18 mouse cellular contexts compared by ENCODE assay signal in genomic region chrX:59080427-59080826, GRCm38 (mm10).
A peak's percentile ranks its signal among the peaks of the same experiment; 100 is the strongest.
DNase-seq lines count a peak whose midpoint lies in the region; ATAC-seq and TF ChIP-seq lines count a peak whose summit lies in the region.
"Had no signal": no experiment of that assay in that cellular context is flagged by ENCODE, and none has a peak within 500 bp of the region (broad histone marks: within the 10 kb centered on the region; RNA-seq: fewer than 3 reads in every experiment).

No protein-coding gene starts in this region.

- H3K27me3 ChIP-seq in forebrain, embryonic 14.5 days (replicated peaks; ENCODE audit: control insufficient read depth, insufficient read depth, low read length): no peaks in the 10 kb centered on the region
- no peaks in the 10 kb centered on the region for H3K27me3 ChIP-seq in forebrain, embryonic 11.5 days (ENCODE audit: control insufficient read depth, insufficient read depth, low read length)
- no peaks in the 10 kb centered on the region for H3K27me3 ChIP-seq in midbrain, embryonic 10.5 days (ENCODE audit: low read depth, poor library complexity, severe bottlenecking)
- no peaks in the 10 kb centered on the region for H3K27me3 ChIP-seq in midbrain, embryonic 14.5 days (ENCODE audit: control insufficient read depth, insufficient read depth, low read length)
- H3K27me3 ChIP-seq in midbrain, embryonic 12.5 days: no peaks in the 10 kb centered on the region
- no peaks in the 10 kb centered on the region for H3K27me3 ChIP-seq in midbrain, postnatal 0 days (ENCODE audit: insufficient read depth, low read length)
- H3K27me3 ChIP-seq in kidney, embryonic 14.5 days (ENCODE audit: control insufficient read depth, insufficient read depth, low read length): no peaks in the 10 kb centered on the region
- H3K27me3 ChIP-seq: embryonic facial prominence, embryonic 12.5 days had no signal

- no peak for TF ChIP-seq CTCF in midbrain, postnatal 0 days (IDR thresholded peaks at IDR 0.05)

- H3K9me3 ChIP-seq in forebrain, embryonic 14.5 days (replicated peaks; ENCODE audit: control insufficient read depth, low read length): no peaks in the 10 kb centered on the region
- H3K9me3 ChIP-seq in forebrain, embryonic 11.5 days (ENCODE audit: control insufficient read depth, low read length): no peaks in the 10 kb centered on the region
- no peaks in the 10 kb centered on the region for H3K9me3 ChIP-seq in midbrain, embryonic 10.5 days (replicated peaks)
- no peaks in the 10 kb centered on the region for H3K9me3 ChIP-seq in midbrain, embryonic 14.5 days (ENCODE audit: control insufficient read depth, low read length)
- no peaks in the 10 kb centered on the region for H3K9me3 ChIP-seq in midbrain, embryonic 12.5 days
- H3K9me3 ChIP-seq in midbrain, postnatal 0 days (ENCODE audit: low read length): no peaks in the 10 kb centered on the region
- no peaks in the 10 kb centered on the region for H3K9me3 ChIP-seq in kidney, embryonic 14.5 days (ENCODE audit: control insufficient read depth, low read length)
- H3K9me3 ChIP-seq: embryonic facial prominence, embryonic 10.5 days; embryonic facial prominence, embryonic 12.5 days had no signal

- H3K27ac ChIP-seq in forebrain, embryonic 14.5 days (ENCODE audit: low read depth, low read length): no peak overlapping the region
- no peak overlapping the region for H3K27ac ChIP-seq in forebrain, embryonic 11.5 days (ENCODE audit: low read depth, low read length)
- no peak overlapping the region for H3K27ac ChIP-seq in midbrain, embryonic 10.5 days (replicated peaks)
- H3K27ac ChIP-seq in midbrain, embryonic 14.5 days (replicated peaks; ENCODE audit: low read depth, low read length): no peak overlapping the region
- H3K27ac ChIP-seq in midbrain, embryonic 12.5 days (replicated peaks): no peak overlapping the region
- H3K27ac ChIP-seq in midbrain, postnatal 0 days (ENCODE audit: low read depth, low read length): no peak overlapping the region
- no peak overlapping the region for H3K27ac ChIP-seq in kidney, embryonic 14.5 days (ENCODE audit: low read depth, low read length)
- H3K27ac ChIP-seq: embryonic facial prominence, embryonic 10.5 days; embryonic facial prominence, embryonic 12.5 days had no signal

- H3K9ac ChIP-seq in forebrain, embryonic 14.5 days (ENCODE audit: low read length): no peak overlapping the region
- H3K9ac ChIP-seq in forebrain, embryonic 11.5 days (ENCODE audit: low read length): no peak overlapping the region
- no peak overlapping the region for H3K9ac ChIP-seq in midbrain, embryonic 14.5 days (replicated peaks; ENCODE audit: low read length)
- H3K9ac ChIP-seq in midbrain, embryonic 12.5 days (replicated peaks): no peak overlapping the region
- H3K9ac ChIP-seq in midbrain, postnatal 0 days (replicated peaks; ENCODE audit: low read length, poor library complexity, severe bottlenecking): no peak overlapping the region
- H3K9ac ChIP-seq in kidney, embryonic 14.5 days (ENCODE audit: low read depth, low read length): no peak overlapping the region
- H3K9ac ChIP-seq: embryonic facial prominence, embryonic 12.5 days; forebrain, postnatal 0 days had no signal

- no peak overlapping the region for H3K4me3 ChIP-seq in forebrain, embryonic 14.5 days (ENCODE audit: low read depth, low read length)
- no peak overlapping the region for H3K4me3 ChIP-seq in forebrain, embryonic 11.5 days (ENCODE audit: low read depth, low read length)
- H3K4me3 ChIP-seq in midbrain, embryonic 10.5 days: no peak overlapping the region
- H3K4me3 ChIP-seq in midbrain, embryonic 14.5 days (replicated peaks; ENCODE audit: low read depth, low read length): no peak overlapping the region
- no peak overlapping the region for H3K4me3 ChIP-seq in midbrain, embryonic 12.5 days
- no peak overlapping the region for H3K4me3 ChIP-seq in midbrain, postnatal 0 days (ENCODE audit: low read depth, low read length)
- H3K4me3 ChIP-seq in kidney, embryonic 14.5 days (ENCODE audit: low read length): no peak overlapping the region
- H3K4me3 ChIP-seq: embryonic facial prominence, embryonic 10.5 days; embryonic facial prominence, embryonic 12.5 days had no signal

- no peaks in the 10 kb centered on the region for H3K36me3 ChIP-seq in forebrain, embryonic 14.5 days (ENCODE audit: control insufficient read depth, insufficient read depth, low read length)
- H3K36me3 ChIP-seq in forebrain, embryonic 11.5 days (ENCODE audit: control insufficient read depth, insufficient read depth, low read length): no peaks in the 10 kb centered on the region
- H3K36me3 ChIP-seq in midbrain, embryonic 10.5 days: no peaks in the 10 kb centered on the region
- no peaks in the 10 kb centered on the region for H3K36me3 ChIP-seq in midbrain, embryonic 14.5 days (ENCODE audit: control insufficient read depth, insufficient read depth, low read length)
- H3K36me3 ChIP-seq in midbrain, embryonic 12.5 days: no peaks in the 10 kb centered on the region
- no peaks in the 10 kb centered on the region for H3K36me3 ChIP-seq in midbrain, postnatal 0 days (ENCODE audit: insufficient read depth, low read length)
- no peaks in the 10 kb centered on the region for H3K36me3 ChIP-seq in kidney, embryonic 14.5 days (ENCODE audit: control insufficient read depth, insufficient read depth, low read length)
- H3K36me3 ChIP-seq: embryonic facial prominence, embryonic 10.5 days; embryonic facial prominence, embryonic 12.5 days had no signal

- peak; percentile 55; the same call in 1 of the 2 replicates for ATAC-seq in forebrain, embryonic 14.5 days
- no peak for ATAC-seq in forebrain, embryonic 11.5 days (replicated peaks; ENCODE audit: low FRiP score)
- no peak for ATAC-seq in midbrain, embryonic 14.5 days (ENCODE audit: low FRiP score, low TSS enrichment)
- ATAC-seq in midbrain, embryonic 12.5 days (ENCODE audit: low FRiP score, low read depth): peak; percentile 47; the same call in 1 of the 2 replicates
- no peak for ATAC-seq in midbrain, postnatal 0 days (ENCODE audit: low FRiP score)
- ATAC-seq in kidney, embryonic 14.5 days (ENCODE audit: low FRiP score, low TSS enrichment): no peak
- ATAC-seq: forebrain, postnatal 0 days had no signal

- H3K4me1 ChIP-seq in forebrain, embryonic 14.5 days (ENCODE audit: control insufficient read depth, insufficient read depth, low read length): no peaks in the 10 kb centered on the region
- H3K4me1 ChIP-seq in forebrain, embryonic 11.5 days (replicated peaks; ENCODE audit: control insufficient read depth, insufficient read depth, low read length): no peaks in the 10 kb centered on the region
- no peaks in the 10 kb centered on the region for H3K4me1 ChIP-seq in midbrain, embryonic 10.5 days
- no peaks in the 10 kb centered on the region for H3K4me1 ChIP-seq in midbrain, embryonic 14.5 days (ENCODE audit: control insufficient read depth, insufficient read depth, low read length)
- no peaks in the 10 kb centered on the region for H3K4me1 ChIP-seq in midbrain, embryonic 12.5 days
- no peaks in the 10 kb centered on the region for H3K4me1 ChIP-seq in midbrain, postnatal 0 days (ENCODE audit: insufficient read depth, low read length)
- no peaks in the 10 kb centered on the region for H3K4me1 ChIP-seq in kidney, embryonic 14.5 days (ENCODE audit: control insufficient read depth, insufficient read depth, low read length)
- H3K4me1 ChIP-seq: embryonic facial prominence, embryonic 12.5 days had no signal

- peak; percentile 27 for DNase-seq in forebrain, embryonic 14.5 days (ENCODE audit: low spot score)
- no peak for DNase-seq in forebrain, embryonic 11.5 days (ENCODE audit: low spot score)
- DNase-seq in midbrain, embryonic 10.5 days (ENCODE audit: low spot score): peak; percentile 11
- no peak for DNase-seq in midbrain, embryonic 14.5 days
- DNase-seq in midbrain, postnatal 0 days (ENCODE audit: low spot score): no peak
- DNase-seq: adrenal gland, adult 2 months; adrenal gland, postnatal 10 days; adrenal gland, postnatal 25 days; cerebellum, adult 11-12 months; cerebellum, adult 2 months; cerebellum, adult 9-10 months; cerebellum, postnatal 10 days; cerebellum, postnatal 25 days; forebrain, postnatal 0 days had no signal

- H3K4me2 ChIP-seq in forebrain, embryonic 14.5 days (ENCODE audit: low read length): no peak overlapping the region
- H3K4me2 ChIP-seq in forebrain, embryonic 11.5 days (ENCODE audit: low read depth, low read length, severe bottlenecking): no peak overlapping the region
- no peak overlapping the region for H3K4me2 ChIP-seq in midbrain, embryonic 14.5 days (ENCODE audit: low read length)
- H3K4me2 ChIP-seq in midbrain, embryonic 12.5 days (replicated peaks): no peak overlapping the region
- no peak overlapping the region for H3K4me2 ChIP-seq in midbrain, postnatal 0 days (ENCODE audit: low read depth, low read length, poor library complexity, severe bottlenecking)
- H3K4me2 ChIP-seq in kidney, embryonic 14.5 days (replicated peaks; ENCODE audit: low read depth, low read length): no peak overlapping the region
- H3K4me2 ChIP-seq: embryonic facial prominence, embryonic 12.5 days had no signal

Comparison
In these comparisons a context has a peak if more than half of its experiments do, and no peak if none do; other contexts are left out.
1. ATAC-seq: peak in forebrain, embryonic 14.5 days (single experiment) and midbrain, embryonic 12.5 days (single experiment); none in forebrain, embryonic 11.5 days (single experiment), midbrain, embryonic 14.5 days (single experiment), midbrain, postnatal 0 days (single experiment) and kidney, embryonic 14.5 days (single experiment).
2. DNase-seq: peak in forebrain, embryonic 14.5 days (single experiment) and midbrain, embryonic 10.5 days (single experiment); none in forebrain, embryonic 11.5 days (single experiment), midbrain, embryonic 14.5 days (single experiment) and midbrain, postnatal 0 days (single experiment).